Mouse (Mus musculus) liver, embryonic 15.5 days (tissue): Measurements from ENCODE around the gene Gabbr2. TPM values are rescaled to one million over a fixed set of nuclear protein-coding genes. Genes with fewer than 3 reads are reported as not detected.

Experiments
- ATAC-seq: fragments of 200-750 bp; cut with Nextera tagmentation; 2 replicates; pipeline ENCODE4 v1.8.0; 2017; ENCODE audit warnings: moderate number of reproducible peaks, mild to moderate bottlenecking, moderate library complexity; ENCODE audit not compliant: insufficient read depth
- H3K27ac ChIP-seq: fragments of 300-500 bp; sonication (generic); replicated peaks from 2 replicates; pipeline ENCODE4 v1.5.1; 2015; ENCODE audit warnings: mild to moderate bottlenecking, inconsistent platforms
- H3K27me3 ChIP-seq: fragments of 300-500 bp; sonication (generic); 2 replicates; pipeline ENCODE4 v1.6.1; 2015; ENCODE audit warnings: mild to moderate bottlenecking, inconsistent platforms
- H3K36me3 ChIP-seq: fragments of 300-500 bp; sonication (generic); replicated peaks from 2 replicates; pipeline ENCODE4 v1.6.1; 2015; ENCODE audit warnings: moderate library complexity, mild to moderate bottlenecking, inconsistent platforms
- H3K4me1 ChIP-seq: fragments of 300-500 bp; sonication (generic); replicated peaks from 2 replicates; pipeline ENCODE4 v1.6.1; 2015; ENCODE audit warnings: inconsistent platforms
- H3K4me2 ChIP-seq: fragments of 300-500 bp; sonication (generic); 2 replicates; pipeline ENCODE4 v1.6.1; 2015; ENCODE audit warnings: moderate library complexity, mild to moderate bottlenecking, inconsistent platforms
- H3K4me3 ChIP-seq: fragments of 300-500 bp; sonication (generic); replicated peaks from 2 replicates; pipeline ENCODE4 v1.5.1; 2015; ENCODE audit warnings: mild to moderate bottlenecking, inconsistent platforms
- H3K9ac ChIP-seq: fragments of 300-500 bp; sonication (generic); 2 replicates; pipeline ENCODE4 v1.6.1; 2015; ENCODE audit warnings: moderate library complexity, mild to moderate bottlenecking, inconsistent platforms
- H3K9me3 ChIP-seq: fragments of 300-500 bp; sonication (generic); replicated peaks from 2 replicates; pipeline ENCODE4 v1.6.1; 2016; ENCODE audit warnings: inconsistent platforms
- WGBS: fragments of 180-500 bp; shearing (Covaris S2); methylation state at CpG from one replicate; pipeline ENCODE4 v1.1.7; 2015; ENCODE audit warnings: mixed read lengths; ENCODE audit not compliant: insufficient replicate concordance; 5-methylcytosine and 5-hydroxymethylcytosine counted together
- polyA plus RNA-seq: library from polyadenylated mRNA; unstranded; fragments of >200 nt; fragmentation: Nextera tagmentation; extraction: Ambion mirVana; gene quantifications from 2 replicates; pipeline ENCODE4 v1.2.1, GENCODE M21; 2015

The Gabbr2 gene
- polyA plus RNA-seq, 1 experiment from 2014 or later, result 0.02 TPM

DNA sequence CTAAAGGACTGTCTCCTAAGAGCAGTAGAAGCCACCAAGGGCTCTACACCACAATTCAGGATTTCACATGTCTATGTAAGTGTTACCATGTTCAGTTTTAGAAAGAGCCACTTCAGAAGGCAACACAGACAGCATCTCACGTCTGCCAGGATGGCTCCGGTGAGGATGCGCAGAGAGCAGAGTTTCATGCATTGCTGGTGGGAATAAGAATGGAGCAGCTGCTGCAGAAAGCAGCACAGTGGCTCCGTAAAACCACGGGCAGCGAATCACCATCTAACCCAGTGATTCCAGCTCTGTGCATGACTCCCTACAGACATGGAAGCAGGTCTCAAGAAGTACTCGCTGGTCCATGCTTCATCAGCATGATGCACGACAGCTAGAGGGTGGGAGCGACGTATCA lies 31.5 kb downstream of the Gabbr2 start:
- Histone ChIP-seq H3K4me2 (no peak overlapping the region), H3K36me3 (no peaks in the 10 kb centered on the region), H3K9ac (no peak overlapping the region), H3K27ac (no peak overlapping the region), H3K4me3 (no peak overlapping the region), H3K27me3 (no peaks in the 10 kb centered on the region), H3K9me3 (no peaks in the 10 kb centered on the region), H3K4me1 (no peaks in the 10 kb centered on the region; the same call in 1 of the 2 replicates)
- 76% methylated on average over 10 of the region's 10 CpGs for WGBS
- ATAC-seq, result no peak

DNA sequence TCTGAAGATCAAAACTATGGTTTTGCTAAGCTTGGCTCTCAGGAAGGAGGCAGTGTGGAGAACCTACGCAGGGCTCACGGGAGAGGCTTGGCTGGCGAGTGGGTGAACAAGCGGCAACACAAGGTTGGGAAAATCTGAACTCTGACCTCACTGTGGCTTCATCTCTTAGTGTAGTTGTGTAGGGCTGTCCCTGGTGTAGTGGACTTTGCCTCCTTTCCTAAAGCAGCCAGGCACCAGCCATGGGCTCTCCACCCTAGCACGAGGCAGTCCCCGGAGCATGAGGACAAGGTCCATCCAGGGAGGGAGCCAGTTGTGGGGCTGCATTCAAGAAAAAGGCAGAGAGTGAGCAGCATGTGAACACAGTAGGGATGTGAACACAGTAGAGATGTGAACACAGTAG lies 31.9 kb downstream of the Gabbr2 start:
- H3K36me3 ChIP-seq, result no peaks in the 10 kb centered on the region
- no peak overlapping the region for H3K4me3 ChIP-seq
- H3K9ac ChIP-seq, result no peak overlapping the region
- no peaks in the 10 kb centered on the region for H3K9me3 ChIP-seq
- 0 out of 2 replicates have a peak overlapping the region, but pooled peaks have one; percentile 25 for H3K27ac ChIP-seq
- 74% methylated on average over 6 of the region's 6 CpGs for WGBS
- peak; percentile 92 for ATAC-seq
- H3K4me1 ChIP-seq, result no peaks in the 10 kb centered on the region; the same call in 1 of the 2 replicates
- no peak overlapping the region for H3K4me2 ChIP-seq
- no peaks in the 10 kb centered on the region for H3K27me3 ChIP-seq

DNA sequence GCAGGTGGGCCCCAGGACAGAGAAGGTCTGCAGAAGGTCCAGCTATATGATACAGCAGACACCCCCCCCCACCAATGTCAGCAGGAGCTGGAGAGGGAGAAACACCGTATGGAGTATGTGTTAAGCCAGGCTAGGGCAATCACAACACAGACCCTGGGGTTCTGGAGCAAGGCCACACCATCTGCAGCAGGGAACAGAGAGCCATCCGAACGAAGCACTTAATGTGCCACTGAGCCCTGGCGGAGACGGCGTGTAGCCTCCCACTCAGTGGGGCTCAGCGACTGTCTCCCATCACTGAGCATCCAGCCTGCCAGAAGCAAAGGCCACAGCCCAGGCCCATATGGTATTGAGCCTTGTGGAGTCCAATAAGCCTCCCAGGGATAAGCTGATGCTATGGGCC lies 33.7 kb downstream of the Gabbr2 start:
- H3K4me2 ChIP-seq, result no peak overlapping the region
- no peak for ATAC-seq
- H3K27ac ChIP-seq, result no peak overlapping the region
- no peaks in the 10 kb centered on the region for H3K36me3 ChIP-seq
- H3K4me3 ChIP-seq, result no peak overlapping the region
- H3K9me3 ChIP-seq, result no peaks in the 10 kb centered on the region
- H3K4me1 ChIP-seq, result no peaks in the 10 kb centered on the region; the same call in 1 of the 2 replicates
- H3K27me3 ChIP-seq, result no peaks in the 10 kb centered on the region
- WGBS, result 76% methylated on average over 7 of the region's 7 CpGs
- no peak overlapping the region for H3K9ac ChIP-seq

DNA sequence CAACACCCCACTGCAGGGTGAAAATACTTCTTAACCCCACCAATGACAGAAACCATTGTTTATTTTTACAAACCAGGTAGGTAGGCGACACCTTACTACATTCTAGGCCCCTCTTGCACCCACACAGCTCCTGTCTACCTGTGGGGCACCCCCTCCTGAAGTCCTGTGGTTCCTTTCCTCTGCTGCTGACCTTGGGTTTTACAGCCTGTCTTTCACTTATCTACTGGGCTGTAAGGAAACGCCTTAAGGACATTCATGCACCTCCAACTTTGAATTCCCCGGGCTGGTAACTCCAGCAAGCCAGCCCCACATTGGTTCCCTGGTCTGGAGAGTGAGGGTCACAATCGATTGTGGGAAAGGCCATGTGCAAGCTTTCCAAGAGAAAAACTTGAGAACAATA lies 34.7 kb downstream of the Gabbr2 start:
- H3K27me3 ChIP-seq, result no peaks in the 10 kb centered on the region
- no peak for ATAC-seq
- H3K4me2 ChIP-seq, result no peak overlapping the region
- no peak overlapping the region for H3K4me3 ChIP-seq
- H3K27ac ChIP-seq, result no peak overlapping the region
- no peaks in the 10 kb centered on the region for H3K36me3 ChIP-seq
- no peak overlapping the region for H3K9ac ChIP-seq
- 50% methylated on average over 4 of the region's 4 CpGs for WGBS
- no peaks in the 10 kb centered on the region for H3K9me3 ChIP-seq
- H3K4me1 ChIP-seq, result no peaks in the 10 kb centered on the region; the same call in 1 of the 2 replicates

DNA sequence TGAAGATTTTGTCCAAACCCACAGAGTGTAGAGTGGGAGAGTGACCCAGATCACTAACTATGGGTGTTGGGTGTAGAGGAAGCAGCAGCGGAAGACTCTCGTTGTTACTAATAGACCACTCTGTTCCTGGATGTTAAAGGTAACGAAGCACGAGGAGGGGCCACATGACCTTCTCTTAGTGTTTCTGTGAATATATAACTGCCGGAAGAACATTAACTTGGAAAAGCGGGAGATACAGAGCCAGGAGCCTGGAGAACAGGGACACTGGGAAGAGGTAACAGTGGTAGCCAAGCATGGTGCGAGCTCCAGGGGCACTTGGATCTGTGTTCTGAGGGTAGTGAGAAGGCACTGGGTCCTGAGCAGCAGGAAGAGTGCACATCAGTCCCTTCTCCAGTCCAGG lies 38.7 kb downstream of the Gabbr2 start:
- H3K36me3 ChIP-seq, result no peaks in the 10 kb centered on the region

DNA sequence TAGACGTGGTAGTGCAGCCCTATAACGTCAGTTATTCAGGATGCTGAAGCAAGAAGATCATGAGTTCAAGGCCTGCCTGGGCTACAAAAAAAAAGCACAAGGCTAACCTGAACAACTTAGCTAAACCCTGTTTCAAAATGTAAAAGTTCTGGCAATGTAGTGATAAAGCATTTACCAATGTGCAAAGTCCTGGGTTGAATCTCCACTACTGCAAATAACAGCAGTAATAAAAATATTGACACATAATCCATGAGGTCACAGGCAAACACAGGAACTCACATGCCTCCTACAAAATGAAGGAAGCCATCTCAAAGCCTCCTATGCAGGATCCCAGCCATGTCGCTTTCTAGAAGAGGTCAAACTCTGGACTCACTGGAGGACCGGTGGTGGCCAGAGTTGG lies 39.1 kb downstream of the Gabbr2 start:
- no peak overlapping the region for H3K4me2 ChIP-seq
- ATAC-seq, result no peak
- no peak overlapping the region for H3K4me3 ChIP-seq
- H3K27ac ChIP-seq, result no peak overlapping the region
- WGBS, result 53% methylated on average over 4 of the region's 4 CpGs
- H3K9me3 ChIP-seq, result no peaks in the 10 kb centered on the region
- H3K4me1 ChIP-seq, result no peaks in the 10 kb centered on the region
- no peaks in the 10 kb centered on the region for H3K36me3 ChIP-seq
- H3K9ac ChIP-seq, result no peak overlapping the region
- H3K27me3 ChIP-seq, result no peaks in the 10 kb centered on the region

More for the DNA sequence above, 38.7 kb downstream of the Gabbr2 start:
- Histone ChIP-seq H3K27ac (no peak overlapping the region), H3K9ac (no peak overlapping the region), H3K27me3 (no peaks in the 10 kb centered on the region), H3K4me1 (no peaks in the 10 kb centered on the region), H3K9me3 (no peaks in the 10 kb centered on the region), H3K4me3 (no peak overlapping the region), H3K4me2 (no peak overlapping the region)
- no peak for ATAC-seq
- WGBS, result 70% methylated on average over 7 of the region's 7 CpGs

DNA sequence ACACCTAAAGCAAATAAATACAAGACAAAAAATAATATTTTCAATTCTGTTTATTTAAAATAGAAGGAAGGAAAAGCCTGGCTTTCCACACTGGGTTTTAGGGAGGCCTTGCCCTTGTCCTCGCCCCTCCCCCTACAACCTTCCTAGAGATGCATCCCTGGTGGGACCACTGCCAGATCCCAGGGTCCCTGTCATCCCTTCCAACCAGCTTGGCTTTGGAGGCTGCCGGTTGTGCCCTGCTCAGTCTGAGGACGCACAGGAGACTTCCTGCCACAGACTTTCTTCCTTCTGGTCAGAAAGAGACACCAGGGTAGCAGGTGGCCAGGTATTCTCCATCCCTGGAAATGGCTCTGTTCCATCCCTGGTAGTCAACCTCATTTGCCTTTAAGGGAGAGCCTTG lies 57.4 kb downstream of the Gabbr2 start:
- WGBS, result 52% methylated on average over 3 of the region's 3 CpGs
- no peaks in the 10 kb centered on the region for H3K36me3 ChIP-seq
- no peak overlapping the region for H3K9ac ChIP-seq
- H3K9me3 ChIP-seq, result no peaks in the 10 kb centered on the region
- peaks cover 3% of the 10 kb centered on the region; the same call in 1 of the 2 replicates for H3K27me3 ChIP-seq
- no peak overlapping the region for H3K4me3 ChIP-seq
- no peak for ATAC-seq
- H3K27ac ChIP-seq, result no peak overlapping the region
- H3K4me2 ChIP-seq, result no peak overlapping the region
- no peaks in the 10 kb centered on the region for H3K4me1 ChIP-seq

DNA sequence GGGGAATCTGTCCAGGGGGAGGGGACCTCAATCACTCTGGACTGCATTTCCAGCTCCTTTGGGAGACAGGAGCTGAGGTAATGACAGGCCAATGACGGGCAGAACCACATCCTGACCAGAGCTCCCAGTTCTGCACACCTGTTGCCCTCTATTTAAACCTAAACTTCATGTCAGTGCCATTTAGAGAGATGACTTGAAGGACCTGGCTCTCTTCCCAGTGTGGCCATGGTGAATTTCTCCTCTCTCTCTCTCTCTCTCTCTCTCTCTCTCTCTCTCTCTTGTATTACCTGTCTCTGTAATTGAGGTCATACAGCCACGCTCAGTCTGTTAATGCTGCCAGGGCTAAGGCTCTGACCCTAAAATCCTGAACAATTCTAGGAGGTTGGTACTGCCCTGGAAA lies 58.1 kb downstream of the Gabbr2 start:
- Histone ChIP-seq H3K36me3 (no peaks in the 10 kb centered on the region), H3K27ac (no peak overlapping the region), H3K4me2 (no peak overlapping the region), H3K4me1 (no peaks in the 10 kb centered on the region), H3K4me3 (no peak overlapping the region), H3K9me3 (no peaks in the 10 kb centered on the region), H3K27me3 (peaks cover 3% of the 10 kb centered on the region; the same call in 1 of the 2 replicates), H3K9ac (no peak overlapping the region)
- no peak for ATAC-seq
- 55% methylated on average over 2 of the region's 2 CpGs for WGBS

DNA sequence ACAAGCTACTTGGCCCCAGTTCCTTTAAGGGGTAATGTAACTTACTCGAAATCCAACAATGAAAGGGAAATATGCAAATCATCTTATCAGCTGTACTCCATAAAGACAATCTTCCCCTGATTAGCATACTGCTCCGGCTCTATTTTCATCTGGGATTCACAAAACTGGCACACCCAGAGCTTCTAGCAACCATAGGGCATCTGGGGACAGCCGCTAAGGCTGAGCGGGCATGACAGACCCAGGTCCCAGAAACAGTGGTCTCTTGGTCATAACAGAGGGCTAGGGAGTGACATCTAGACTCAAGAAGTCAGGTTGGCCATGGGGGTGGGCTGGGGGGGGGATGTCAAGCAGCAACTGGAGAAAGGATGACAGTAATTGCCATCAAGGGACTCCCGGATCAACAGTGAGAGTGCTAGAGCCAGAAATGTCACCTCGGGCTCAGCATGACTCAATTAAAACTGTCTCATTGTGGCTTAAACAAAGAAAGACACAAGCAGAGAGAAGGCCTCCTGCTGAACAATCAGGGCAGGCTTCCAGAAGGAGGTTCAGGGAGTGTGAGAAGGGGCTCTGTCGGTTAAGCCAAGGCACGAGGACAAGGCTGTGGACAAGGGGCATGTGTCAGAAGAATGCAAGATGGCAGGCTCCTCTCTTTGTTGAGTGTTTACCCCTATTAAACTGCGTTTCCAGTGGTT lies 59.8 kb downstream of the Gabbr2 start:
- Histone ChIP-seq H3K36me3 (no peaks in the 10 kb centered on the region), H3K9ac (no peak overlapping the region), H3K27ac (no peak overlapping the region), H3K9me3 (no peaks in the 10 kb centered on the region), H3K27me3 (peaks cover 3% of the 10 kb centered on the region; the same call in 1 of the 2 replicates), H3K4me2 (no peak overlapping the region), H3K4me3 (no peak overlapping the region), H3K4me1 (no peaks in the 10 kb centered on the region)
- no peak for ATAC-seq
- 57% methylated on average over 9 of the region's 9 CpGs for WGBS

DNA sequence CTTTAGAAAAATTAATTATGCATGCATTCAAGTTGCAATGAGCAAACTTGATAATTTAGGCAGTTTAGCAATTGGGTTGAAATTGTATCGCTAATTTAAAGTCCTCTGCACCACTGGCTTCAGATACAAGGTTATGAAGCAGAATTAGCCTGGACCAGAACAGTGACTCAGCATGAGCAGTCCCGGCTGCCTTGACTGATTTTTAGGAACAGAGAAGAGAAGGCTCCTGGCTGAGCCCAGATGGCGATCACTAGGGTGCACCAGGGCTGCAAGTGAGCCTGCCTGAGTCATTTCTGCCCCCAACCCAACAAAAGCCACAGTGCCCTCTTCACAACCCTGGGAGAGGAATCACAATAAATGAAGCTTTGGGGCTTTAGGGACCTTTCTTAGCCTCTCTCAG lies 63.6 kb downstream of the Gabbr2 start:
- ATAC-seq, result no peak
- H3K9me3 ChIP-seq, result no peaks in the 10 kb centered on the region
- no peak overlapping the region for H3K4me2 ChIP-seq
- H3K27me3 ChIP-seq, result 0 out of 2 replicates have a peak, but pooled peaks cover 3% of the 10 kb centered on the region
- no peak overlapping the region for H3K9ac ChIP-seq
- WGBS, result 22% methylated on average over 3 of the region's 3 CpGs
- no peaks in the 10 kb centered on the region for H3K36me3 ChIP-seq
- H3K4me3 ChIP-seq, result no peak overlapping the region
- no peak overlapping the region for H3K27ac ChIP-seq
- H3K4me1 ChIP-seq, result no peaks in the 10 kb centered on the region

DNA sequence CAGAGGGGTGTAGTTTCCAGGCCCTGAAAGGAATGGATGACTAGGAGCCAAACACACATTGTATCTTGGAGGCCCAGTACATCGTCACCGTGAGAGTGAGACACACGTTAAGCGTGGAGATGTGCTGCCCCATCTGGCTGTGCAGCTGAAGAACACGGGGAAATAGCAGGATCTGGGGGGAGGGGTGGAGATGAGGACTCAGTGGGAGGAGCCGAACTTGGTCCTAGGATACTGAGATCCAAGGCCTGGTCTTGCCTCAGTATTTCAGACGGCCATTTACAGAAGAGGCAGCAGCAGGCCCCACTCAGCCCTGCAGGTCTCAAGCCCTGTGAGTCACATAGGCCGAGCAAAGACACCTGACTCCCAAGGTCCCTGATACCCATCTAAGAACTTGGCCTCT lies 72.5 kb downstream of the Gabbr2 start:
- Histone ChIP-seq H3K9ac (no peak overlapping the region), H3K4me3 (no peak overlapping the region), H3K9me3 (no peaks in the 10 kb centered on the region), H3K4me2 (no peak overlapping the region), H3K36me3 (no peaks in the 10 kb centered on the region), H3K27me3 (peaks cover 8% of the 10 kb centered on the region; the same call in 1 of the 2 replicates), H3K27ac (no peak overlapping the region), H3K4me1 (peaks cover 10% of the 10 kb centered on the region)
- WGBS, result 57% methylated on average over 8 of the region's 8 CpGs
- ATAC-seq, result no peak

DNA sequence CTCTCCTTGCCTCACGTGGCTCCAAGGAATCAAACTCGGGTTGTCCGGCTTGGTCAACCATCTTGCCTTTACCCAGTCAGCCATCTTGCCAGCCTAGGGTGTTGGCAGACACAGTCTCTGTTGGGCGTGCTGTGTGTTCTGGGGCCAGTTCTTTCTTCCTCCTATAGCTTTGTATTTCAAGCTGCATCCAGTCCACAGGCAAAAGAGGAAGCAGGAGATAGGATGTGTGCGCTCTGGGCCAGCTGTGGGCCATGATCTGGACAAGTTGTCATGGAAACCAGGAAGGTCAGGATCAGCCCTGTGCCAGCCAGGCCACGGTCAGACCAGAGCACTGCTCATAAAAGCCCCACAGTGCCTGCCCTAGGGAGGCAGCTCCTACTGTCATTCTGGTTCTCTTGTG lies 74.9 kb downstream of the Gabbr2 start:
- H3K4me3 ChIP-seq, result no peak overlapping the region
- no peak overlapping the region for H3K9ac ChIP-seq
- peaks cover 13% of the 10 kb centered on the region for H3K4me1 ChIP-seq
- ATAC-seq, result no peak
- no peaks in the 10 kb centered on the region for H3K9me3 ChIP-seq
- H3K27ac ChIP-seq, result no peak overlapping the region
- 46% methylated on average over 6 of the region's 6 CpGs for WGBS
- no peak overlapping the region for H3K4me2 ChIP-seq
- peaks cover 8% of the 10 kb centered on the region; the same call in 1 of the 2 replicates for H3K27me3 ChIP-seq
- H3K36me3 ChIP-seq, result no peaks in the 10 kb centered on the region
